Mouse (Mus musculus) frontal cortex, adult (tissue): ENCODE measurements at regions not wholly inside any gene's neighbourhood (a gene's known extent, or its start where the extent isn't known, plus 50 kb on each side); places are given as distances from the start of the nearest gene placed in this dataset.

Experiments
- ATAC-seq: cut with Nextera tagmentation; 2 replicates; pipeline ENCODE4 v1.9.2; 2017; ENCODE audit warnings: mild to moderate bottlenecking, moderate library complexity, mixed read lengths; ENCODE audit not compliant: low TSS enrichment

- no peak for ATAC-seq
Measured at GRCm38 (mm10) chr15:85660528-85661392, 74.0 kb upstream of the Ppara start.

- ATAC-seq: no peak
Measured at GRCm38 (mm10) chr15:85661393-85661690, 73.4 kb upstream of the Ppara start.

GRCm38 (mm10) chr15:85661771-85662170 lies 73.0 kb upstream of the Ppara start:
- ATAC-seq: no peak

GRCm38 (mm10) chr15:85662271-85662670 lies 72.5 kb upstream of the Ppara start:
- no peak for ATAC-seq

- ATAC-seq: no peak
Measured at GRCm38 (mm10) chr15:85662673-85663072, 72.1 kb upstream of the Ppara start.

- ATAC-seq: no peak
Measured at GRCm38 (mm10) chr15:85663757-85664431, 70.9 kb upstream of the Ppara start.

GRCm38 (mm10) chr15:85664432-85664828 lies 70.4 kb upstream of the Ppara start:
- no peak for ATAC-seq

- no peak for ATAC-seq
Measured at GRCm38 (mm10) chr15:85665181-85665821, 69.5 kb upstream of the Ppara start.

- no peak for ATAC-seq
Measured at GRCm38 (mm10) chr15:85666496-85666895, 68.3 kb upstream of the Ppara start.

GRCm38 (mm10) chr15:85667381-85667791 lies 67.4 kb upstream of the Ppara start:
- no peak for ATAC-seq

- ATAC-seq: no peak
Measured at GRCm38 (mm10) chr15:85667906-85668590, 66.7 kb upstream of the Ppara start.

- ATAC-seq: no peak; the same call in 1 of the 2 replicates
Measured at GRCm38 (mm10) chr15:85668871-85669651, 65.7 kb upstream of the Ppara start.

GRCm38 (mm10) chr15:85669652-85670175 lies 65.1 kb upstream of the Ppara start:
- peak; percentile 25 for ATAC-seq

GRCm38 (mm10) chr15:85670176-85670788 lies 64.5 kb upstream of the Ppara start:
- ATAC-seq: peak; percentile 28

- peak; percentile 20 for ATAC-seq
Measured at GRCm38 (mm10) chr15:85670789-85671700, 63.7 kb upstream of the Ppara start.

GRCm38 (mm10) chr15:85671701-85672191 lies 63.0 kb upstream of the Ppara start:
- no peak for ATAC-seq

GRCm38 (mm10) chr15:85672376-85672775 lies 62.4 kb upstream of the Ppara start:
- ATAC-seq: no peak

- ATAC-seq: no peak
Measured at GRCm38 (mm10) chr15:85672931-85673330, 61.9 kb upstream of the Ppara start.

GRCm38 (mm10) chr15:85673506-85673905 lies 61.3 kb upstream of the Ppara start:
- no peak for ATAC-seq
